11 mouse cellular contexts compared by ENCODE assay signal in the genomic region with DNA sequence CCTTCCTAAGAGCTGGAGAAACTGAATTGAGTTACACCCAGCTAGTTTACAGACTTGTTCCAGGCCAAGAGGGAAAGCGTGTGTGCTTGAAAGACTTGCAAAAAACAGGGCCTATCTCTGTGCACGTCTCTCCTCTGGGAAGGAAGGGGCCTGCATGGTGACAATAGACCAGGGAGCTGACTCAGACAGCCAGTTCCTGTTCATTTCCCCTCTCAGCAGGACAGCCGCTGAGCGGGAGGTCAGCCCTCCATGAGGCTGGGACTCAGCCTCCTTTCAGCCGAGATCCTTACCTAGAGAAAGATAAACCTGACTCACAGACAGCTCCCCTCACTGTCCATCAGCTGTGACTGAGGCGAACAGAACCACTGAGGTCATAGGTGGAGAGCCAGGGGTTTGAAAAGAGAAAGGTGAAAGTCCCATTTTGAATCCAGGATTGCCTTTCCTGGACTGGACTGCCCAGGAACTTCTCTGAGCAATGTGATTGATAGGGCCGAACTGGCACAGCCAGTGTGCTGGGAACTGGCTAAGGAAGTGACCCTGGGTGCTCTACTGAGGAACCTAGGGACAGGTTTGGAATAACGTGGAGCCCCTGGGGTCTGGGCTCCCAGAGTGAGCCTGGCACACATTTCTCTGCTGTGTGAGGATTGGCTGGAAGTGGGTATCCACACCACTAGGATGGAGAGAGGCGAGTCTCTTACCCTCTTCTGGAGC. TPM values are rescaled to one million over a fixed set of nuclear protein-coding genes. Genes with fewer than 3 reads are reported as not detected.
DNase-seq lines count a peak whose midpoint lies in the region; ATAC-seq and TF ChIP-seq lines count a peak whose summit lies in the region.
"Had no signal": no experiment of that assay in that cellular context is flagged by ENCODE, and none has a peak within 500 bp of the region (broad histone marks: within the 10 kb centered on the region; RNA-seq: fewer than 3 reads in every experiment).

No protein-coding gene starts in this region.

- peak overlapping the region; percentile 10; the same call in 1 of the 2 replicates for H3K4me3 ChIP-seq in kidney, embryonic 15.5 days (replicated peaks)
- H3K4me3 ChIP-seq in embryonic facial prominence, embryonic 10.5 days: no peak overlapping the region
- peak overlapping the region; percentile 32 for H3K4me3 ChIP-seq in heart, postnatal 0 days (ENCODE audit: low read depth, low read length)
- 0 out of 2 replicates have a peak overlapping the region, but pooled peaks have one; percentile 10 for H3K4me3 ChIP-seq in lung, postnatal 0 days (ENCODE audit: low read depth, low read length)
- no peak overlapping the region for H3K4me3 ChIP-seq in intestine, postnatal 0 days (ENCODE audit: low read depth, low read length)

- DNase-seq in kidney, postnatal 4 days: no peak
- DNase-seq in embryonic facial prominence, embryonic 10.5 days (ENCODE audit: low spot score): no peak
- DNase-seq in heart, postnatal 0 days (ENCODE audit: low spot score): no peak
- peak; percentile 32 for DNase-seq in lung, postnatal 0 days (ENCODE audit: low spot score)
- no peak for DNase-seq in spleen, postnatal 10 days (ENCODE audit: low spot score in 2 of 2)
- no peak for DNase-seq in thymus, postnatal 25 days
- DNase-seq: adrenal gland, postnatal 36 days had no signal

- H3K9ac ChIP-seq in kidney, embryonic 15.5 days: no peak overlapping the region
- H3K9ac ChIP-seq in heart, postnatal 0 days (replicated peaks; ENCODE audit: low read depth, low read length): peak overlapping the region; percentile 33; the same call in 1 of the 2 replicates
- H3K9ac ChIP-seq in lung, postnatal 0 days (replicated peaks; ENCODE audit: low read depth): no peak overlapping the region
- H3K9ac ChIP-seq in intestine, postnatal 0 days (ENCODE audit: low read depth, low read length): no peak overlapping the region
- H3K9ac ChIP-seq: hindbrain, embryonic 14.5 days had no signal

- 47% methylated on average over 9 of the region's 9 CpGs for WGBS in kidney, embryonic 15.5 days
- 42% methylated on average over 9 of the region's 9 CpGs for WGBS in embryonic facial prominence, embryonic 10.5 days
- 35% methylated on average over 9 of the region's 9 CpGs for WGBS in heart, postnatal 0 days
- WGBS in lung, postnatal 0 days: 33% methylated on average over 7 of the region's 9 CpGs
- WGBS in intestine, postnatal 0 days: 55% methylated on average over 9 of the region's 9 CpGs

- H3K36me3 ChIP-seq in kidney, embryonic 15.5 days: no peaks in the 10 kb centered on the region
- no peaks in the 10 kb centered on the region for H3K36me3 ChIP-seq in embryonic facial prominence, embryonic 10.5 days (replicated peaks)
- no peaks in the 10 kb centered on the region for H3K36me3 ChIP-seq in heart, postnatal 0 days (replicated peaks; ENCODE audit: control insufficient read depth, insufficient read depth, low read length)
- no peaks in the 10 kb centered on the region for H3K36me3 ChIP-seq in lung, postnatal 0 days (ENCODE audit: insufficient read depth, low read length)
- H3K36me3 ChIP-seq in intestine, postnatal 0 days (ENCODE audit: control insufficient read depth, insufficient read depth): no peaks in the 10 kb centered on the region

- 0 out of 2 replicates have a peak, but pooled peaks cover 2% of the 10 kb centered on the region for H3K4me1 ChIP-seq in kidney, embryonic 15.5 days
- peaks cover 6% of the 10 kb centered on the region; the same call in 1 of the 2 replicates for H3K4me1 ChIP-seq in embryonic facial prominence, embryonic 10.5 days
- peaks cover 4% of the 10 kb centered on the region; the same call in 1 of the 2 replicates for H3K4me1 ChIP-seq in heart, postnatal 0 days (ENCODE audit: control insufficient read depth, insufficient read depth)
- no peaks in the 10 kb centered on the region for H3K4me1 ChIP-seq in lung, postnatal 0 days (ENCODE audit: insufficient read depth, low read depth, low read length)
- H3K4me1 ChIP-seq in intestine, postnatal 0 days (replicated peaks; ENCODE audit: control insufficient read depth, insufficient read depth, low read length): no peaks in the 10 kb centered on the region

- TF ChIP-seq CTCF in heart, postnatal 0 days (IDR thresholded peaks at IDR 0.05; ENCODE audit: low read depth): no peak
- no peak for TF ChIP-seq CTCF in lung, postnatal 0 days (IDR thresholded peaks at IDR 0.05)
- no peak for TF ChIP-seq CTCF in intestine, postnatal 0 days (IDR thresholded peaks at IDR 0.05; ENCODE audit: low read depth)

- H3K27ac ChIP-seq in kidney, embryonic 15.5 days: 0 out of 2 replicates have a peak overlapping the region, but pooled peaks have one; percentile 32
- 0 out of 2 replicates have a peak overlapping the region, but pooled peaks have one; percentile 10 for H3K27ac ChIP-seq in embryonic facial prominence, embryonic 10.5 days (replicated peaks)
- peak overlapping the region; percentile 77 for H3K27ac ChIP-seq in heart, postnatal 0 days (ENCODE audit: low read depth)
- H3K27ac ChIP-seq in lung, postnatal 0 days (ENCODE audit: low read length): peak overlapping the region; percentile 62
- no peak overlapping the region for H3K27ac ChIP-seq in intestine, postnatal 0 days (ENCODE audit: low read depth, low read length)
- H3K27ac ChIP-seq: hindbrain, embryonic 14.5 days had no signal

- H3K27me3 ChIP-seq in kidney, embryonic 15.5 days: peaks cover 70% of the 10 kb centered on the region; the same call in 1 of the 2 replicates
- H3K27me3 ChIP-seq in embryonic facial prominence, embryonic 10.5 days (replicated peaks; ENCODE audit: low read depth, poor library complexity, severe bottlenecking): peaks cover 92% of the 10 kb centered on the region
- no peaks in the 10 kb centered on the region for H3K27me3 ChIP-seq in heart, postnatal 0 days (ENCODE audit: control insufficient read depth, insufficient read depth, low read length)
- H3K27me3 ChIP-seq in lung, postnatal 0 days (replicated peaks; ENCODE audit: insufficient read depth, low read length): no peaks in the 10 kb centered on the region
- H3K27me3 ChIP-seq in intestine, postnatal 0 days (replicated peaks; ENCODE audit: control insufficient read depth, insufficient read depth, low read length): no peaks in the 10 kb centered on the region

- ATAC-seq in kidney, embryonic 15.5 days (replicated peaks; ENCODE audit: low FRiP score): no peak
- ATAC-seq in heart, postnatal 0 days (ENCODE audit: insufficient read depth, low read depth): peak; percentile 66; the same call in 1 of the 2 replicates
- ATAC-seq in lung, postnatal 0 days: peak; percentile 70
- no peak for ATAC-seq in intestine, postnatal 0 days
- ATAC-seq: Patski had no signal

- H3K9me3 ChIP-seq in kidney, embryonic 15.5 days (replicated peaks): no peaks in the 10 kb centered on the region
- no peaks in the 10 kb centered on the region for H3K9me3 ChIP-seq in embryonic facial prominence, embryonic 10.5 days
- H3K9me3 ChIP-seq in heart, postnatal 0 days (replicated peaks; ENCODE audit: control insufficient read depth, low read length): no peaks in the 10 kb centered on the region
- H3K9me3 ChIP-seq in lung, postnatal 0 days (ENCODE audit: low read length): no peaks in the 10 kb centered on the region
- no peaks in the 10 kb centered on the region for H3K9me3 ChIP-seq in intestine, postnatal 0 days (ENCODE audit: control insufficient read depth)

- TF ChIP-seq EP300 in heart, postnatal 0 days (IDR thresholded peaks at IDR 0.05; ENCODE audit: low read depth): no peak
- no peak for TF ChIP-seq EP300 in lung, postnatal 0 days (IDR thresholded peaks at IDR 0.05)

- 0 out of 2 replicates have a peak overlapping the region, but pooled peaks have one; percentile 14 for H3K4me2 ChIP-seq in kidney, embryonic 15.5 days
- peak overlapping the region; percentile 41 for H3K4me2 ChIP-seq in heart, postnatal 0 days (ENCODE audit: low read depth, low read length)
- peak overlapping the region; percentile 30 for H3K4me2 ChIP-seq in lung, postnatal 0 days (replicated peaks; ENCODE audit: low read depth, low read length)
- H3K4me2 ChIP-seq in intestine, postnatal 0 days (replicated peaks; ENCODE audit: low read depth): no peak overlapping the region
- H3K4me2 ChIP-seq: hindbrain, embryonic 14.5 days had no signal

RNA-seq across cellular contexts. Expression of a gene that starts 53.7 kb away (rescaled TPM):
- polyA plus RNA-seq in kidney, embryonic 15.5 days (2015; fragmentation: Nextera tagmentation; extraction: Ambion mirVana): 2.5 and 2.8 TPM in 2 replicates
- 1.9 and 3.1 TPM in 2 replicates for polyA plus RNA-seq in embryonic facial prominence, embryonic 10.5 days (2016; fragmentation: Nextera tagmentation; extraction: Ambion mirVana)
- total RNA-seq in heart, postnatal 0 days (2014; rRNA removed; ENCODE audit: low replicate concordance): 0.04 and 3.3 TPM in 2 replicates
- polyA plus RNA-seq in heart, postnatal 0 days (2015; fragmentation: Nextera tagmentation; extraction: Ambion mirVana): 0.59 and 0.81 TPM in 2 replicates
- 1.5 and 1.7 TPM in 2 replicates for polyA plus RNA-seq in lung, postnatal 0 days (2015; fragmentation: Nextera tagmentation; extraction: Ambion mirVana)
- 0.33 and 0.43 TPM in 2 replicates for polyA plus RNA-seq in intestine, postnatal 0 days (2015; fragmentation: Nextera tagmentation; extraction: Ambion mirVana)

Comparison
In these comparisons a context has a peak if more than half of its experiments do, and no peak if none do; other contexts are left out.
1. ATAC-seq: peak in heart, postnatal 0 days (single experiment) and lung, postnatal 0 days (single experiment); none in kidney, embryonic 15.5 days (single experiment) and intestine, postnatal 0 days (single experiment).
2. H3K4me3 ChIP-seq: peak in kidney, embryonic 15.5 days (single experiment), heart, postnatal 0 days (single experiment) and lung, postnatal 0 days (single experiment); none in embryonic facial prominence, embryonic 10.5 days (single experiment) and intestine, postnatal 0 days (single experiment).